ENCODE assay signal across 19 mouse cellular contexts in genomic region chr1:187660963-187661362, GRCm38 (mm10). TPM values are rescaled to one million over a fixed set of nuclear protein-coding genes. Genes with fewer than 3 reads are reported as not detected.
DNase-seq lines count a peak whose midpoint lies in the region; ATAC-seq lines count a peak whose summit lies in the region.
"Had no signal": no experiment of that assay in that cellular context is flagged by ENCODE, and none has a peak within 500 bp of the region (broad histone marks: within the 10 kb centered on the region; RNA-seq: fewer than 3 reads in every experiment).

No protein-coding gene starts in this region.

- no peak overlapping the region for H3K9ac ChIP-seq in heart, embryonic 15.5 days
- no peak overlapping the region for H3K9ac ChIP-seq in kidney, embryonic 15.5 days
- no peak overlapping the region for H3K9ac ChIP-seq in midbrain, embryonic 14.5 days (replicated peaks; ENCODE audit: low read length)
- no peak overlapping the region for H3K9ac ChIP-seq in midbrain, embryonic 15.5 days
- H3K9ac ChIP-seq in liver, embryonic 11.5 days (ENCODE audit: low read depth, low read length) = no peak overlapping the region
- H3K9ac ChIP-seq: forebrain, embryonic 15.5 days; hindbrain, embryonic 14.5 days; liver, embryonic 15.5 days; neural tube, embryonic 12.5 days had no signal

- ATAC-seq in heart, embryonic 15.5 days (replicated peaks; ENCODE audit: insufficient number of reproducible peaks, insufficient read depth, low FRiP score, low read depth) = no peak; the same call in 1 of the 2 replicates
- no peak for ATAC-seq in kidney, embryonic 15.5 days (replicated peaks; ENCODE audit: low FRiP score)
- no peak for ATAC-seq in midbrain, embryonic 14.5 days (ENCODE audit: low FRiP score, low TSS enrichment)
- ATAC-seq in midbrain, embryonic 15.5 days (replicated peaks) = no peak
- ATAC-seq in liver, embryonic 11.5 days (replicated peaks; ENCODE audit: low FRiP score) = no peak
- ATAC-seq: forebrain, embryonic 15.5 days had no signal

- H3K27me3 ChIP-seq in heart, embryonic 15.5 days = no peaks in the 10 kb centered on the region
- no peaks in the 10 kb centered on the region for H3K27me3 ChIP-seq in kidney, embryonic 15.5 days
- no peaks in the 10 kb centered on the region for H3K27me3 ChIP-seq in midbrain, embryonic 14.5 days (ENCODE audit: control insufficient read depth, insufficient read depth, low read length)
- H3K27me3 ChIP-seq in midbrain, embryonic 15.5 days (replicated peaks) = no peaks in the 10 kb centered on the region
- no peaks in the 10 kb centered on the region for H3K27me3 ChIP-seq in liver, embryonic 11.5 days (replicated peaks; ENCODE audit: control insufficient read depth, insufficient read depth, low read length)
- H3K27me3 ChIP-seq: forebrain, embryonic 15.5 days; liver, embryonic 15.5 days; neural tube, embryonic 12.5 days had no signal

- peaks cover 31% of the 10 kb centered on the region for H3K4me1 ChIP-seq in heart, embryonic 15.5 days (replicated peaks)
- peaks cover 37% of the 10 kb centered on the region for H3K4me1 ChIP-seq in kidney, embryonic 15.5 days
- H3K4me1 ChIP-seq in midbrain, embryonic 14.5 days (ENCODE audit: control insufficient read depth, insufficient read depth, low read length) = peaks cover 9% of the 10 kb centered on the region; the same call in 1 of the 2 replicates
- peaks cover 12% of the 10 kb centered on the region; the same call in 1 of the 2 replicates for H3K4me1 ChIP-seq in midbrain, embryonic 15.5 days
- no peaks in the 10 kb centered on the region for H3K4me1 ChIP-seq in liver, embryonic 11.5 days (replicated peaks; ENCODE audit: control insufficient read depth, insufficient read depth, low read length)
- H3K4me1 ChIP-seq: liver, embryonic 15.5 days had no signal

- 41% methylated on average over 9 of the region's 9 CpGs for WGBS in heart, embryonic 15.5 days
- WGBS in kidney, embryonic 15.5 days = 61% methylated on average over 9 of the region's 9 CpGs
- 63% methylated on average over 9 of the region's 9 CpGs for WGBS in midbrain, embryonic 14.5 days
- WGBS in midbrain, embryonic 15.5 days = 61% methylated on average over 9 of the region's 9 CpGs
- WGBS in liver, embryonic 11.5 days = 85% methylated on average over 9 of the region's 9 CpGs

- intact Hi-C loops in heart, postnatal 25 days (cut with DNase I) = no loop called here

- H3K4me3 ChIP-seq in heart, embryonic 15.5 days = no peak overlapping the region
- no peak overlapping the region for H3K4me3 ChIP-seq in kidney, embryonic 15.5 days (replicated peaks)
- H3K4me3 ChIP-seq in midbrain, embryonic 14.5 days (replicated peaks; ENCODE audit: low read depth, low read length) = no peak overlapping the region
- no peak overlapping the region for H3K4me3 ChIP-seq in midbrain, embryonic 15.5 days
- no peak overlapping the region for H3K4me3 ChIP-seq in liver, embryonic 11.5 days (ENCODE audit: low read depth, low read length)
- H3K4me3 ChIP-seq: forebrain, embryonic 15.5 days; liver, embryonic 15.5 days; neural tube, embryonic 12.5 days had no signal

- H3K36me3 ChIP-seq in heart, embryonic 15.5 days = no peaks in the 10 kb centered on the region
- no peaks in the 10 kb centered on the region for H3K36me3 ChIP-seq in kidney, embryonic 15.5 days
- no peaks in the 10 kb centered on the region for H3K36me3 ChIP-seq in midbrain, embryonic 14.5 days (ENCODE audit: control insufficient read depth, insufficient read depth, low read length)
- no peaks in the 10 kb centered on the region for H3K36me3 ChIP-seq in midbrain, embryonic 15.5 days (replicated peaks)
- no peaks in the 10 kb centered on the region for H3K36me3 ChIP-seq in liver, embryonic 11.5 days (ENCODE audit: control insufficient read depth, insufficient read depth, low read length)
- H3K36me3 ChIP-seq: forebrain, embryonic 15.5 days; liver, embryonic 15.5 days; neural tube, embryonic 12.5 days had no signal

- no peak for DNase-seq in heart, postnatal 25 days (ENCODE audit: low spot score)
- peak; percentile 38 to 42 for DNase-seq in kidney, postnatal 4 days
- DNase-seq in midbrain, embryonic 14.5 days = peak; percentile 35
- no peak for DNase-seq in liver, embryonic 11.5 days (ENCODE audit: low spot score)
- DNase-seq: adrenal gland, postnatal 25 days; cerebellum, adult 9-10 months; embryo, embryonic 11 days; gastrocnemius, postnatal 36 days; kidney, adult 9 months; layer of hippocampus, postnatal 36 days had no signal

- no peak overlapping the region for H3K4me2 ChIP-seq in heart, embryonic 15.5 days
- no peak overlapping the region for H3K4me2 ChIP-seq in kidney, embryonic 15.5 days
- no peak overlapping the region for H3K4me2 ChIP-seq in midbrain, embryonic 14.5 days (ENCODE audit: low read length)
- H3K4me2 ChIP-seq in midbrain, embryonic 15.5 days = no peak overlapping the region
- no peak overlapping the region for H3K4me2 ChIP-seq in liver, embryonic 11.5 days
- H3K4me2 ChIP-seq: forebrain, embryonic 15.5 days; hindbrain, embryonic 14.5 days; liver, embryonic 15.5 days; neural tube, embryonic 12.5 days had no signal

- no peaks in the 10 kb centered on the region for H3K9me3 ChIP-seq in heart, embryonic 15.5 days (replicated peaks)
- H3K9me3 ChIP-seq in kidney, embryonic 15.5 days (replicated peaks) = no peaks in the 10 kb centered on the region
- H3K9me3 ChIP-seq in midbrain, embryonic 14.5 days (ENCODE audit: control insufficient read depth, low read length) = no peaks in the 10 kb centered on the region
- no peaks in the 10 kb centered on the region for H3K9me3 ChIP-seq in midbrain, embryonic 15.5 days
- no peaks in the 10 kb centered on the region for H3K9me3 ChIP-seq in liver, embryonic 11.5 days (ENCODE audit: control insufficient read depth, low read length)
- H3K9me3 ChIP-seq: forebrain, embryonic 15.5 days; liver, embryonic 15.5 days; neural tube, embryonic 12.5 days had no signal

- H3K27ac ChIP-seq in heart, embryonic 15.5 days = peak overlapping the region; percentile 12; the same call in 1 of the 2 replicates
- no peak overlapping the region for H3K27ac ChIP-seq in kidney, embryonic 15.5 days
- H3K27ac ChIP-seq in midbrain, embryonic 14.5 days (replicated peaks; ENCODE audit: low read depth, low read length) = no peak overlapping the region
- H3K27ac ChIP-seq in midbrain, embryonic 15.5 days = no peak overlapping the region
- H3K27ac ChIP-seq in liver, embryonic 11.5 days (ENCODE audit: low read depth, low read length) = no peak overlapping the region
- H3K27ac ChIP-seq: forebrain, embryonic 15.5 days; hindbrain, embryonic 14.5 days; liver, embryonic 15.5 days; neural tube, embryonic 12.5 days had no signal

RNA-seq across cellular contexts. Expression of gene Esrrg, which starts 52.4 kb away (rescaled TPM):
- polyA plus RNA-seq in heart, embryonic 15.5 days (2015; fragmentation: Nextera tagmentation; extraction: Ambion mirVana) = 20.0 and 23.2 TPM in 2 replicates
- total RNA-seq in heart, postnatal 25 days (2021) = 10 to 100 TPM; 39.5 to 44.0 TPM
- polyA plus RNA-seq in kidney, embryonic 15.5 days (2015; fragmentation: Nextera tagmentation; extraction: Ambion mirVana) = 27.1 and 29.2 TPM in 2 replicates
- 32.8 and 34.5 TPM in 2 replicates for polyA plus RNA-seq in midbrain, embryonic 14.5 days (2014; fragmentation: Nextera tagmentation; extraction: Ambion mirVana)
- 29.0 and 30.3 TPM in 2 replicates for polyA plus RNA-seq in midbrain, embryonic 15.5 days (2015; fragmentation: Nextera tagmentation; extraction: Ambion mirVana)
- 0.55 and 0.95 TPM in 2 replicates for polyA plus RNA-seq in liver, embryonic 11.5 days (2014; fragmentation: Nextera tagmentation; extraction: Ambion mirVana)
- total RNA-seq: megakaryocyte progenitor cell, adult 5-6 weeks; monocyte, adult 5-6 weeks had no signal

Comparison
In these comparisons a context has a peak if more than half of its experiments do, and no peak if none do; other contexts are left out.
1. DNase-seq: peak in kidney, postnatal 4 days (2 of 2) and midbrain, embryonic 14.5 days (single experiment); none in heart, postnatal 25 days (single experiment) and liver, embryonic 11.5 days (single experiment).
2. RNA of gene Esrrg, which starts 52.4 kb away (polyA plus RNA-seq): 32.8 to 34.5 TPM in midbrain, embryonic 14.5 days, 29.0 to 30.3 TPM in midbrain, embryonic 15.5 days, 27.1 to 29.2 TPM in kidney, embryonic 15.5 days and 20.0 to 23.2 TPM in heart, embryonic 15.5 days; 0.55 to 0.95 TPM in liver, embryonic 11.5 days; every median in the first group is over 10 times any median in the second.